ENCODE assay signal across 10 mouse cellular contexts in the genomic region with DNA sequence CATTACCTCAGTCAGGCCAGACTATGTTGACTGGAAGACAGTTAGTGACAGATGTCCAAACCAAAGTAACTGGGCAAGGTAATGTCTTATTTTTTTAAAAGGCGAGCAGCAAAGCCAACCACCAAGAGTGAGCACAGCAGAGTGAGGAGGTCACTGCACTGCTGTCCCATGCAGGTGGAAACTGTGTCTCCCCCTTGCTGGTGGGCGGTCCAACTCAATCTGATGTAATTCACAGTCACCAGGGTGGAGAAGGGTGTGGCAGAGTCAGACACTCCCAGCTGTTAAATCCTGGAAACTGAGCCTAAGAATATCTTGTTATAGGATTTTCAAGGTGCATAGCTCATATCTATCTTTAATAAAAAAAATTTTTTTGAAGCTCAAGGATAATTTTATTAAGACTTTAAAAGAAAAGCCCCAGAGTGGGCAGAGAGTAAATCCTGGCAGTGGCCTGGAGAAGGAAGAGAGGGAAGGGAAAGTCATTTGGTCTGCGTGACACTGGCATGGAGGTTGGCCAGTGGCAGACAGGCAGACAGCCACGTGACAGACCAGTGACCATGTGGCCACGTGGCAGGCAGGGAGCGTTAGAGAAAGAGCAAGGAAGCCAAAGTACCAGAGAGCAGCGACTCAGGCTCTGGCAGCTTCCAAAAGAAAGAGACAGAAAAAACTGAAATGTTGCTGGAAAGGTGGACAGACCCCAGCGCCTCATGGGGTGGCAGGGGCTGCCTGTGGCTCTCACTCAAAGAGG. TPM values are rescaled to one million over a fixed set of nuclear protein-coding genes. Genes with fewer than 3 reads are reported as not detected.
DNase-seq lines count a peak whose midpoint lies in the region; TF ChIP-seq lines count a peak whose summit lies in the region.
"Had no signal": no experiment of that assay in that cellular context is flagged by ENCODE, and none has a peak within 500 bp of the region (broad histone marks: within the 10 kb centered on the region; RNA-seq: fewer than 3 reads in every experiment).

No protein-coding gene starts in this region.

- in situ Hi-C loops in CH12.LX (cut with MboI; ENCODE audit: low pct_ligation_motif_present, low pct_unique_long_range_greater_than_20kb, low sequenced_read_pairs) = no loop called here

- dilution Hi-C loops in CH12.LX (cut with MboI; ENCODE audit: extremely low pct_ligation_motif_present, extremely low pct_unique_long_range_greater_than_20kb, low sequenced_read_pairs) = no loop called here

- DNase-seq in heart, adult 18-20 months = peak; percentile 57 to 73
- no peak for DNase-seq in heart, embryonic 10.5 days (ENCODE audit: low spot score)
- DNase-seq in CH12.LX (ENCODE audit: extremely low read depth) (no peak), adipocyte (ENCODE audit: low spot score) (no peak)
- DNase-seq in cerebellum, postnatal 10 days = peak; percentile 75 to 81
- peak; percentile 40 for DNase-seq in kidney, postnatal 14 days
- DNase-seq in urinary bladder, postnatal 10 days (ENCODE audit: low spot score) = no peak
- DNase-seq in right cerebral cortex, postnatal 14 days = no peak

- H3K79me2 ChIP-seq in CH12.LX (replicated peaks; ENCODE audit: control insufficient read depth, extremely low read depth, insufficient read depth, poor library complexity, severe bottlenecking) = no peaks in the 10 kb centered on the region

- no peak for TF ChIP-seq CTCF in CH12.LX (conservative IDR thresholded peaks at IDR 0.05 in 1 of 2, IDR thresholded peaks at IDR 0.05 in 1 of 2; ENCODE audit: low read depth in 2 of 2, low read length in 2 of 2)

- H3K27me3 ChIP-seq in heart, embryonic 10.5 days (ENCODE audit: insufficient read depth, poor library complexity, severe bottlenecking) = no peaks in the 10 kb centered on the region
- peaks cover 2% of the 10 kb centered on the region for H3K27me3 ChIP-seq in CH12.LX (replicated peaks)
- H3K27me3 ChIP-seq: stomach, embryonic 15.5 days had no signal

- no peak overlapping the region for H3K27ac ChIP-seq in heart, embryonic 10.5 days
- no peak overlapping the region for H3K27ac ChIP-seq in CH12.LX (ENCODE audit: insufficient read depth, low read depth)
- H3K27ac ChIP-seq: stomach, embryonic 15.5 days had no signal

- no peak for TF ChIP-seq EP300 in CH12.LX (IDR thresholded peaks at IDR 0.05; ENCODE audit: low read length)

- H3K4me1 ChIP-seq in heart, embryonic 10.5 days = no peaks in the 10 kb centered on the region
- H3K4me1 ChIP-seq in CH12.LX (ENCODE audit: control insufficient read depth in 1 of 2, insufficient read depth in 2 of 2) = peaks cover 4 to 26% of the 10 kb centered on the region in 2 experiments
- H3K4me1 ChIP-seq: stomach, embryonic 15.5 days had no signal

- H3K9me3 ChIP-seq in heart, embryonic 10.5 days = no peaks in the 10 kb centered on the region
- peaks cover 8% of the 10 kb centered on the region for H3K9me3 ChIP-seq in CH12.LX (replicated peaks; ENCODE audit: low read length)
- H3K9me3 ChIP-seq: stomach, embryonic 15.5 days had no signal

- H3K4me2 ChIP-seq in CH12.LX (ENCODE audit: insufficient read depth, low read depth, poor library complexity, severe bottlenecking) = no peak overlapping the region
- H3K4me2 ChIP-seq: stomach, embryonic 15.5 days had no signal

- 71% methylated on average over 8 of the region's 8 CpGs for WGBS in heart, embryonic 10.5 days

- TF ChIP-seq POLR2A in CH12.LX (IDR thresholded peaks at IDR 0.05; ENCODE audit: low read depth, low read length) = no peak

- no peak overlapping the region for H3K4me3 ChIP-seq in heart, embryonic 10.5 days
- H3K4me3 ChIP-seq in CH12.LX (replicated peaks in 1 of 3; ENCODE audit: low read depth in 2 of 3, low read length in 2 of 3, poor library complexity in 1 of 3) = no peak overlapping the region
- H3K4me3 ChIP-seq: stomach, embryonic 15.5 days had no signal

- H3K36me3 ChIP-seq in heart, embryonic 10.5 days = no peaks in the 10 kb centered on the region
- H3K36me3 ChIP-seq in CH12.LX (replicated peaks in 1 of 2; ENCODE audit: control insufficient read depth in 1 of 2, insufficient read depth in 1 of 2, low read length in 1 of 2) = no peaks in the 10 kb centered on the region
- H3K36me3 ChIP-seq: stomach, embryonic 15.5 days had no signal

- H3K9ac ChIP-seq in CH12.LX (ENCODE audit: insufficient read depth, low read depth) = peak overlapping the region; percentile 28; the same call in 1 of the 2 replicates
- H3K9ac ChIP-seq: stomach, embryonic 15.5 days had no signal

- no peak for TF ChIP-seq RAD21 in CH12.LX (IDR thresholded peaks at IDR 0.05; ENCODE audit: low read depth, low read length)

TF ChIP-seq in CH12.LX, 34 proteins besides CTCF, POLR2A, EP300 and RAD21:
- TF ChIP-seq TBP (conservative IDR thresholded peaks at IDR 0.05; ENCODE audit: low read depth, low read length) (no peak), ZC3H11A (IDR thresholded peaks at IDR 0.05; ENCODE audit: low read depth, low read length) (no peak), JUN (IDR thresholded peaks at IDR 0.05; ENCODE audit: insufficient read depth, low read depth, low read length) (no peak), UBTF (IDR thresholded peaks at IDR 0.05; ENCODE audit: low read depth, low read length) (no peak), POLR2AphosphoS2 (IDR thresholded peaks at IDR 0.05; ENCODE audit: low read depth, low read length) (no peak), PAX5 (IDR thresholded peaks at IDR 0.05; ENCODE audit: low read length) (no peak), USF1 (IDR thresholded peaks at IDR 0.05; ENCODE audit: low read depth, low read length) (peak; percentile 30), IRF4 (IDR thresholded peaks at IDR 0.05; ENCODE audit: low read depth, low read length) (no peak), MYC (IDR thresholded peaks at IDR 0.05; ENCODE audit: low read depth, low read length) (no peak), BHLHE40 (IDR thresholded peaks at IDR 0.05; ENCODE audit: low read depth, low read length) (no peak), MAX (IDR thresholded peaks at IDR 0.05; ENCODE audit: low read length) (peak; percentile 66; the same call in 1 of the 2 replicates)

RNA-seq across cellular contexts. Expression of a gene that starts 19.6 kb away (rescaled TPM):
- total RNA-seq in heart, adult 18-20 months (2021) = 1 to 10 TPM in 1 of 2 experiments, not detected in 1; 1.7 TPM
- 1.3 and 2.1 TPM in 2 replicates for polyA plus RNA-seq in heart, embryonic 10.5 days (2016; fragmentation: Nextera tagmentation; extraction: Ambion mirVana)
- total RNA-seq in CH12.LX (2012; rRNA removed) (not detected in 2 replicates), CH12.LX (2014; rRNA removed) (not detected in 2 replicates)
- 0.54 TPM in 1 of 2 replicates, not detected in the other for polyA plus RNA-seq in CH12.LX (2012; ENCODE audit: insufficient read length, low read depth)
- total RNA-seq: layer of hippocampus, postnatal 25 days had no signal

RNA-seq across cellular contexts. Expression of a gene that starts 24.7 kb away (rescaled TPM):
- 1 to 10 TPM; 5.7 to 6.1 TPM for total RNA-seq in heart, adult 18-20 months (2021)
- polyA plus RNA-seq in heart, embryonic 10.5 days (2016; fragmentation: Nextera tagmentation; extraction: Ambion mirVana) = 2.7 and 3.1 TPM in 2 replicates
- total RNA-seq in CH12.LX (2012; rRNA removed) = 16.9 and 17.7 TPM in 2 replicates
- total RNA-seq in CH12.LX (2014; rRNA removed) = 13.7 and 16.7 TPM in 2 replicates
- 19.4 and 20.9 TPM in 2 replicates for polyA plus RNA-seq in CH12.LX (2012; ENCODE audit: insufficient read length, low read depth)

RNA-seq across cellular contexts. Expression of a gene that starts 29.4 kb away (rescaled TPM):
- total RNA-seq in heart, adult 18-20 months (2021) = not detected
- 0.09 TPM in 1 of 2 replicates, not detected in the other for polyA plus RNA-seq in heart, embryonic 10.5 days (2016; fragmentation: Nextera tagmentation; extraction: Ambion mirVana)
- total RNA-seq in CH12.LX (2012; rRNA removed) (not detected in 2 replicates), CH12.LX (2014; rRNA removed) (not detected in 2 replicates)
- not detected in 2 replicates for polyA plus RNA-seq in CH12.LX (2012; ENCODE audit: insufficient read length, low read depth)
- total RNA-seq: layer of hippocampus, postnatal 25 days had no signal

RNA-seq across cellular contexts. Expression of a gene that starts 41.0 kb away (rescaled TPM):
- 1 to 10 TPM; 5.0 to 7.8 TPM for total RNA-seq in heart, adult 18-20 months (2021)
- polyA plus RNA-seq in heart, embryonic 10.5 days (2016; fragmentation: Nextera tagmentation; extraction: Ambion mirVana) = 3.4 TPM in 2 replicates
- total RNA-seq in CH12.LX (2012; rRNA removed) (2.3 and 3.1 TPM in 2 replicates), CH12.LX (2014; rRNA removed) (1.9 and 2.4 TPM in 2 replicates)
- polyA plus RNA-seq in CH12.LX (2012; ENCODE audit: insufficient read length, low read depth) = 3.7 and 4.6 TPM in 2 replicates

RNA-seq across cellular contexts. Expression of a gene that starts 57.3 kb away (rescaled TPM):
- total RNA-seq in heart, adult 18-20 months (2021) = 10 to 100 TPM; 25.0 to 28.7 TPM
- polyA plus RNA-seq in heart, embryonic 10.5 days (2016; fragmentation: Nextera tagmentation; extraction: Ambion mirVana) = 37.8 and 40.4 TPM in 2 replicates
- not detected in 2 replicates for total RNA-seq in CH12.LX (2012; rRNA removed)
- total RNA-seq in CH12.LX (2014; rRNA removed) = not detected in 2 replicates
- polyA plus RNA-seq in CH12.LX (2012; ENCODE audit: insufficient read length, low read depth) = not detected in 2 replicates

Comparison
In these comparisons a context has a peak if more than half of its experiments do, and no peak if none do; other contexts are left out.
1. DNase-seq: peak in heart, adult 18-20 months (2 of 2), cerebellum, postnatal 10 days (2 of 2) and kidney, postnatal 14 days (single experiment); none in heart, embryonic 10.5 days (single experiment), CH12.LX (single experiment), urinary bladder, postnatal 10 days (single experiment), right cerebral cortex, postnatal 14 days (single experiment) and adipocyte (single experiment).